ENCODE assay signal across 27 mouse cellular contexts in genomic region chr7:51894939-51895338, GRCm38 (mm10). TPM values are rescaled to one million over a fixed set of nuclear protein-coding genes. Genes with fewer than 3 reads are reported as not detected.
DNase-seq lines count a peak whose midpoint lies in the region; ATAC-seq and TF ChIP-seq lines count a peak whose summit lies in the region.
"Had no signal": no experiment of that assay in that cellular context is flagged by ENCODE, and none has a peak within 500 bp of the region (broad histone marks: within the 10 kb centered on the region; RNA-seq: fewer than 3 reads in every experiment).

No protein-coding gene starts in this region.

- no peaks in the 10 kb centered on the region for H3K9me3 ChIP-seq in neural tube, embryonic 11.5 days (ENCODE audit: control insufficient read depth, low read length)
- no peaks in the 10 kb centered on the region for H3K9me3 ChIP-seq in neural tube, embryonic 15.5 days (replicated peaks)
- no peaks in the 10 kb centered on the region for H3K9me3 ChIP-seq in limb, embryonic 13.5 days
- no peaks in the 10 kb centered on the region for H3K9me3 ChIP-seq in midbrain, embryonic 11.5 days (ENCODE audit: control insufficient read depth, low read length)
- H3K9me3 ChIP-seq: heart, embryonic 12.5 days; kidney, embryonic 15.5 days; liver, embryonic 13.5 days; midbrain, embryonic 10.5 days; neural tube, embryonic 12.5 days had no signal

- H3K27me3 ChIP-seq in neural tube, embryonic 11.5 days (ENCODE audit: control insufficient read depth, insufficient read depth, low read length): no peaks in the 10 kb centered on the region
- H3K27me3 ChIP-seq in neural tube, embryonic 15.5 days (replicated peaks): no peaks in the 10 kb centered on the region
- no peaks in the 10 kb centered on the region for H3K27me3 ChIP-seq in limb, embryonic 13.5 days
- H3K27me3 ChIP-seq in midbrain, embryonic 11.5 days (ENCODE audit: control insufficient read depth, insufficient read depth, low read length): no peaks in the 10 kb centered on the region
- H3K27me3 ChIP-seq: heart, embryonic 12.5 days; kidney, embryonic 15.5 days; liver, embryonic 13.5 days; neural tube, embryonic 12.5 days had no signal

- intact Hi-C loops in heart, postnatal 14 days (cut with DNase I): no loop called here

- H3K27ac ChIP-seq in neural tube, embryonic 11.5 days (ENCODE audit: low read depth, low read length): 0 out of 2 replicates have a peak overlapping the region, but pooled peaks have one; percentile 34
- H3K27ac ChIP-seq in neural tube, embryonic 15.5 days (replicated peaks): no peak overlapping the region
- peak overlapping the region; percentile 74 for H3K27ac ChIP-seq in embryonic fibroblast, embryonic 13.5 days (ENCODE audit: insufficient read depth, low read length)
- peak overlapping the region; percentile 87 for H3K27ac ChIP-seq in limb, embryonic 13.5 days
- H3K27ac ChIP-seq in midbrain, embryonic 11.5 days (ENCODE audit: low read depth, low read length): no peak overlapping the region
- H3K27ac ChIP-seq: heart, adult 2 months; kidney, embryonic 15.5 days; layer of hippocampus, adult 2 months; liver, embryonic 13.5 days; macrophage; midbrain, embryonic 10.5 days; neural tube, embryonic 12.5 days had no signal

- H3K4me2 ChIP-seq in neural tube, embryonic 11.5 days (ENCODE audit: low read depth): no peak overlapping the region
- no peak overlapping the region for H3K4me2 ChIP-seq in neural tube, embryonic 15.5 days
- no peak overlapping the region; the same call in 1 of the 2 replicates for H3K4me2 ChIP-seq in limb, embryonic 13.5 days (replicated peaks)
- no peak overlapping the region for H3K4me2 ChIP-seq in midbrain, embryonic 11.5 days
- H3K4me2 ChIP-seq: heart, embryonic 12.5 days; kidney, embryonic 15.5 days; liver, embryonic 13.5 days; neural tube, embryonic 12.5 days had no signal

- no peak for ATAC-seq in neural tube, embryonic 11.5 days (ENCODE audit: insufficient read depth, low FRiP score, low TSS enrichment)
- no peak for ATAC-seq in neural tube, embryonic 15.5 days (ENCODE audit: low FRiP score)
- ATAC-seq in limb, embryonic 13.5 days (ENCODE audit: low FRiP score, low read depth): peak; percentile 34; the same call in 1 of the 2 replicates
- no peak for ATAC-seq in midbrain, embryonic 11.5 days (ENCODE audit: low FRiP score)
- ATAC-seq: forebrain, embryonic 16.5 days; hindbrain, embryonic 16.5 days; midbrain, embryonic 16.5 days had no signal

- no peaks in the 10 kb centered on the region for H3K36me3 ChIP-seq in neural tube, embryonic 11.5 days (ENCODE audit: control insufficient read depth, insufficient read depth, low read length)
- H3K36me3 ChIP-seq in neural tube, embryonic 15.5 days: no peaks in the 10 kb centered on the region
- peaks cover 20% of the 10 kb centered on the region for H3K36me3 ChIP-seq in limb, embryonic 13.5 days
- no peaks in the 10 kb centered on the region for H3K36me3 ChIP-seq in midbrain, embryonic 11.5 days (ENCODE audit: control insufficient read depth, insufficient read depth, low read length)
- H3K36me3 ChIP-seq: heart, embryonic 12.5 days; kidney, embryonic 15.5 days; liver, embryonic 13.5 days; midbrain, embryonic 10.5 days; neural tube, embryonic 12.5 days had no signal

- TF ChIP-seq CTCF in embryonic fibroblast, embryonic 13.5 days (IDR thresholded peaks at IDR 0.05; ENCODE audit: borderline replicate concordance, insufficient read depth, low read length): no peak
- TF ChIP-seq CTCF in lung, adult 2 months (IDR thresholded peaks at IDR 0.05; ENCODE audit: insufficient read depth, low read length): no peak

- 56% methylated on average over 2 of the region's 2 CpGs for WGBS in neural tube, embryonic 11.5 days
- WGBS in neural tube, embryonic 15.5 days: 57% methylated on average over 2 of the region's 2 CpGs
- WGBS in limb, embryonic 13.5 days: 20% methylated on average over 2 of the region's 2 CpGs
- WGBS in lung, adult 2 months: 53% methylated on average over 2 of the region's 2 CpGs
- WGBS in midbrain, embryonic 11.5 days: 55% methylated on average over 2 of the region's 2 CpGs

- no peak overlapping the region for H3K9ac ChIP-seq in neural tube, embryonic 11.5 days (ENCODE audit: low read length)
- no peak overlapping the region for H3K9ac ChIP-seq in neural tube, embryonic 15.5 days (replicated peaks)
- no peak overlapping the region for H3K9ac ChIP-seq in limb, embryonic 13.5 days
- H3K9ac ChIP-seq in midbrain, embryonic 11.5 days (ENCODE audit: low read length): no peak overlapping the region
- H3K9ac ChIP-seq: heart, embryonic 12.5 days; kidney, embryonic 15.5 days; liver, embryonic 13.5 days; neural tube, embryonic 12.5 days had no signal

- H3K4me1 ChIP-seq in neural tube, embryonic 11.5 days (ENCODE audit: control insufficient read depth, insufficient read depth, low read length): no peaks in the 10 kb centered on the region
- no peaks in the 10 kb centered on the region for H3K4me1 ChIP-seq in neural tube, embryonic 15.5 days
- H3K4me1 ChIP-seq in embryonic fibroblast, embryonic 13.5 days (ENCODE audit: control insufficient read depth, insufficient read depth, low read length): peaks cover 17% of the 10 kb centered on the region
- peaks cover 39% of the 10 kb centered on the region for H3K4me1 ChIP-seq in limb, embryonic 13.5 days
- H3K4me1 ChIP-seq in lung, adult 2 months (ENCODE audit: control insufficient read depth, insufficient read depth, low read length): no peaks in the 10 kb centered on the region
- H3K4me1 ChIP-seq in midbrain, embryonic 11.5 days (ENCODE audit: control insufficient read depth, insufficient read depth, low read length): no peaks in the 10 kb centered on the region
- H3K4me1 ChIP-seq: heart, embryonic 12.5 days; kidney, embryonic 15.5 days; liver, embryonic 13.5 days; midbrain, embryonic 10.5 days; neural tube, embryonic 12.5 days had no signal

- DNase-seq in neural tube, embryonic 11.5 days (ENCODE audit: low spot score): peak; percentile 16
- DNase-seq in heart, postnatal 14 days: no peak
- no peak for DNase-seq in lung, adult 2 months
- no peak for DNase-seq in midbrain, embryonic 11.5 days (ENCODE audit: low spot score, missing footprints)
- DNase-seq: adrenal gland, postnatal 36 days; B cell, adult 2 months; cerebellum, adult 8-10 months; cerebellum, postnatal 25 days; heart, adult 2 months; kidney, adult 18-20 months; kidney, postnatal 36 days; left cerebral cortex, postnatal 4 days; liver, embryonic 13.5 days; lung, adult 18-20 months; lung, postnatal 10 days had no signal

- TF ChIP-seq POLR2A in embryonic fibroblast, embryonic 13.5 days (IDR thresholded peaks at IDR 0.05; ENCODE audit: low read depth, low read length): no peak
- no peak for TF ChIP-seq POLR2A in lung, adult 2 months (IDR thresholded peaks at IDR 0.05; ENCODE audit: borderline replicate concordance, extremely low read depth, low read depth, low read length)

- no peak overlapping the region for H3K4me3 ChIP-seq in neural tube, embryonic 11.5 days (ENCODE audit: low read depth, low read length)
- no peak overlapping the region for H3K4me3 ChIP-seq in neural tube, embryonic 15.5 days (replicated peaks)
- no peak overlapping the region for H3K4me3 ChIP-seq in embryonic fibroblast, embryonic 13.5 days (ENCODE audit: insufficient read depth, low read length)
- H3K4me3 ChIP-seq in limb, embryonic 13.5 days: no peak overlapping the region
- H3K4me3 ChIP-seq in lung, adult 2 months (replicated peaks; ENCODE audit: extremely low read depth, low read depth, low read length): no peak overlapping the region
- H3K4me3 ChIP-seq in midbrain, embryonic 11.5 days (ENCODE audit: low read depth, low read length): no peak overlapping the region
- H3K4me3 ChIP-seq: heart, adult 2 months; heart, embryonic 12.5 days; kidney, embryonic 15.5 days; layer of hippocampus, adult 2 months; liver, embryonic 13.5 days; midbrain, embryonic 10.5 days; neural tube, embryonic 12.5 days had no signal

RNA-seq across cellular contexts. Expression of gene Fancf, which starts 32.9 kb away (rescaled TPM):
- 14.7 and 17.3 TPM in 2 replicates for polyA plus RNA-seq in neural tube, embryonic 11.5 days (2014; fragmentation: Nextera tagmentation; extraction: Ambion mirVana)
- 8.4 and 10.1 TPM in 2 replicates for polyA plus RNA-seq in neural tube, embryonic 15.5 days (2015; fragmentation: Nextera tagmentation; extraction: Ambion mirVana)
- polyA plus RNA-seq in embryonic fibroblast, embryonic 13.5 days (2011; ENCODE audit: insufficient read length, low read depth, missing spikeins): 11.5 and 15.9 TPM in 2 replicates
- 13.5 and 15.0 TPM in 2 replicates for polyA plus RNA-seq in limb, embryonic 13.5 days (2015; fragmentation: Nextera tagmentation; extraction: Ambion mirVana)
- 1 to 10 TPM; 1.3 to 1.9 TPM for total RNA-seq in heart, postnatal 14 days (2021)
- polyA plus RNA-seq in lung, adult 2 months (2012; rRNA removed): 5.5 and 5.7 TPM in 2 replicates
- 14.3 and 14.4 TPM in 2 replicates for polyA plus RNA-seq in midbrain, embryonic 11.5 days (2014; fragmentation: Nextera tagmentation; extraction: Ambion mirVana)

RNA-seq across cellular contexts. Expression of gene Gas2, which starts 33.1 kb away (rescaled TPM):
- polyA plus RNA-seq in neural tube, embryonic 11.5 days (2014; fragmentation: Nextera tagmentation; extraction: Ambion mirVana): 49.0 and 58.7 TPM in 2 replicates
- polyA plus RNA-seq in neural tube, embryonic 15.5 days (2015; fragmentation: Nextera tagmentation; extraction: Ambion mirVana): 18.9 and 20.1 TPM in 2 replicates
- 63.1 and 139 TPM in 2 replicates for polyA plus RNA-seq in embryonic fibroblast, embryonic 13.5 days (2011; ENCODE audit: insufficient read length, low read depth, missing spikeins)
- 319 and 338 TPM in 2 replicates for polyA plus RNA-seq in limb, embryonic 13.5 days (2015; fragmentation: Nextera tagmentation; extraction: Ambion mirVana)
- total RNA-seq in heart, postnatal 14 days (2021): 1 to 10 TPM; 7.6 to 7.9 TPM
- polyA plus RNA-seq in lung, adult 2 months (2012; rRNA removed): 1.5 TPM in 2 replicates
- 33.5 and 34.1 TPM in 2 replicates for polyA plus RNA-seq in midbrain, embryonic 11.5 days (2014; fragmentation: Nextera tagmentation; extraction: Ambion mirVana)

Comparison
In these comparisons a context has a peak if more than half of its experiments do, and no peak if none do; other contexts are left out.
1. H3K27ac ChIP-seq: peak in neural tube, embryonic 11.5 days (single experiment), embryonic fibroblast, embryonic 13.5 days (single experiment) and limb, embryonic 13.5 days (single experiment); none in neural tube, embryonic 15.5 days (single experiment) and midbrain, embryonic 11.5 days (single experiment).